Mouse (Mus musculus) c-Kit-positive CD71-positive TER-119-negative erythroid progenitor cells, embryonic 14.5 days (primary cell): ENCODE measurements around the gene Gm44502.

Experiments used
- DNase-seq: peaks from one replicate; pipeline ENCODE4 v3.0.0-alpha.2; 2013; ENCODE audit warnings: low read depth

The Gm44502 gene

DNA sequence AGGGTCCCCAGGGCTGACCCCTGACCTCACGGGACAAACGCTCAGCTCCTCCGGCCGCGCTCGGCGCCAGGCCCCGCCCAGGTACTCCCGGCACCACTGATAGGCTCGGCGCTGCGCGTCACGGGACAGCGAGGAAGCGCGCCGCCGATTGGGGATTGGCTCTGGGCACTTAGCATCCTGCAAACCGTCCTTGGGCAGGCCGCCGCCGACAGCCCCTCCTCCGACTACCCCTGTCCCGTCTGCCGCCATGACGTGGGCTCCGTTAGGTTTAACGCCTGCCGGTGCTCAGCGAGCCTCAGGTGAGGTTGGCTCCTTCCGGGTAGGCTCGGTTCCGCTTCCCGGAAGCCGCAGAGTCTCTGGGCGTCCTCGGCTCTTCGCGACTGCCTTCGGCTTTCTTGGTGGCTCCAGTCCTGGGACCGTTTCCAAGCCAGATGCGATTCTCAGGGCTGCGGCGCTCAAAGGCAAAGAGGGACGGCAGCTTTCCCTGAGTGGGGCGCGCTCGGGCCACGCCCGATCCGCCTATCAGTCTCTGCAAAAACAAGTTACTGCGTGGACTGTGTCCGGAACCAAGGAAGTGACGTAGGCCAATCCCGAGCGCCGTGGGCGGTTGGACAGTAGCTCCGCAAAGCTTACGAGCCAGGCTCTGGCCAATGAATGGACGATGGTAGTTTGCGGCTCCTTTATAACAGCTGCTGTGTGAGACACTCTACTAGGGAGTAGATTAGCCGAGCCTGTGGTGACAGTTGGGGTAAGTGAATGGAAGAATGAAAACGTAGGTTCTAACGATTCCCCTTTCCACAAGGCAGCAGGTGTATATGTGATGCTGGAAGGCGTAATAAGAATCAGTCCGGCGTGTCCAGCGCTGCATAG, at the start of gene Gm44502, which contains the start of the genes C730034F03Rik and Chkb:
Gm44502 (minus strand) TSS at position 345 of the 870 bp plus-strand sequence.
C730034F03Rik (plus strand) TSS at position 238 of the 870 bp plus-strand sequence.
Chkb (minus strand) TSS at position 557 of the 870 bp plus-strand sequence.
- DNase-seq, result peak; percentile 87

DNA sequence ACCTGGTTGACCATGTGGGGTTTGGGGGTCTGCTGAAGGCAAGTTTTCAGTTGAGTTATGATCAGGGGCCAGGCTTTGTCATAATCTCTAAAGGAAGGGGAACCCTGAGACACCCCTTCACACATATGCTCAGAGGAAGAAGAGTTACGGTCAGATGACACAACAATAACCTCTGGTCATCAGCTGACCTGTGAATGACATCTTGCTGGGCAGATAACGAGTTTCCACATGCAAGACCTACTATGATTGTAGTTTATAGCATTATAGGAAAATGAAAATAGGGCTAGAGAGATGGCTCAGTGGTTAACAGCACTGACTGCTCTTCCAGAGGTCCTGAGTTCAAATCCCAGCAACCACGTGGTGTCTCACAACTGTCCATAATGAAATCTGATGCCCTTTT, 49.1 kb upstream of the Gm44502 start:
- DNase-seq, result no peak

DNA sequence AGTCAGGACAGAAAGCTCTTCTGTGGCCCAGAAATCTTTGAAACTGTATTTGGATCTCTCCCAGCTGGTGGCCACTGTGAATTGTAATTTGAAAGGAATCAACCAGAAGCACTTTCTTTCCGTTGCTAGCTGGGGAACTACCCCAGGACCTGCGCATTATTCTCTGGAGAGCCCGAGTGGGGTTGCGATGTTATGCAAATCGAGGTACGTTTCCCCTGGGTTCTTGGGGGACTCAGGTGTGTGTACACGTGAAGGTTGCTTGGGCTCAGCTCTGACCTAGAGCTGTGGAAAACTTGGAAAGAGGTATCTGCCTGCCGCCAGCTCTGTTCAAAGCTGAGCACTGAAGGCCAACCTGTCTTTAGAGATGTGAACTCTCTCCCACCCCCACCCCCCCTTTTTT, 48.3 kb upstream of the Gm44502 start:
- DNase-seq, result no peak

DNA sequence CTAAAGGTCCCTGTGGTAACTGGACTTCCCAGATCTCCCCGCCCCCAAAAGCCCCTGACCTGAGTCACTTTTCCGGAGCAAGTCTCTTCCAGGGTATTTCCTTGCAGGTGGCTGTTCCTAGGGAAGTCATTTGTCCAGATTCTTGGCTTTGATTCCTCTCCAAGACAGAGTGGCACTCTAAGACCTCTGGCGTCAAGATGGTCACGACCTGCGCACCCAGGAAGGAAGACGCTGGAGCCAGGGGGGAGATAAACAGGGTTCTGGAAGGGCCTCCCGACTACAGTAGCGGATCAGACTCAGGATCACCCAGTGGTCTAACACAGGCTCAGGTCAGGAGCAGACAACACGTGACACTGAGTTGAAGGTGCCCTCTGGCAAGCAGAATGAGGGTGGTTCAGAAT, 47.6 kb upstream of the Gm44502 start, which contains the start of gene Arsa:
Arsa (minus strand) TSS at position 335 of the 401 bp plus-strand sequence.
- no peak for DNase-seq

DNA sequence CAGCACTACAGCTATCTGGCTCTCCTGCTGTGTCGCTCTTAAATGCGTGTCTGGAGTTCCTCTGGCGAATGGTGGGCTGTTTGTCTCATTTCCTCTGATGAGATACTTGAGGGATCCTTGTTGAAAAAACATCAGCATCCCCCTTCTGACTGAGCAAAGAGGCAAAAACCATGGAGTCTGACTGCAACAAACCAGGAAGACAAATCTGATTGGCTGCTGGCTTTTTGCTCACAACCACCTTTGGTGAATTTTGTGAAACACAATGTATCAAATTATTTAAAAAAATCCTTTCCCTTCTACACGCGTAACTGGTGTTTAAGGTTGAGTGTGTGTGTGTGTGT, 46.9 kb upstream of the Gm44502 start:
- no peak for DNase-seq

DNA sequence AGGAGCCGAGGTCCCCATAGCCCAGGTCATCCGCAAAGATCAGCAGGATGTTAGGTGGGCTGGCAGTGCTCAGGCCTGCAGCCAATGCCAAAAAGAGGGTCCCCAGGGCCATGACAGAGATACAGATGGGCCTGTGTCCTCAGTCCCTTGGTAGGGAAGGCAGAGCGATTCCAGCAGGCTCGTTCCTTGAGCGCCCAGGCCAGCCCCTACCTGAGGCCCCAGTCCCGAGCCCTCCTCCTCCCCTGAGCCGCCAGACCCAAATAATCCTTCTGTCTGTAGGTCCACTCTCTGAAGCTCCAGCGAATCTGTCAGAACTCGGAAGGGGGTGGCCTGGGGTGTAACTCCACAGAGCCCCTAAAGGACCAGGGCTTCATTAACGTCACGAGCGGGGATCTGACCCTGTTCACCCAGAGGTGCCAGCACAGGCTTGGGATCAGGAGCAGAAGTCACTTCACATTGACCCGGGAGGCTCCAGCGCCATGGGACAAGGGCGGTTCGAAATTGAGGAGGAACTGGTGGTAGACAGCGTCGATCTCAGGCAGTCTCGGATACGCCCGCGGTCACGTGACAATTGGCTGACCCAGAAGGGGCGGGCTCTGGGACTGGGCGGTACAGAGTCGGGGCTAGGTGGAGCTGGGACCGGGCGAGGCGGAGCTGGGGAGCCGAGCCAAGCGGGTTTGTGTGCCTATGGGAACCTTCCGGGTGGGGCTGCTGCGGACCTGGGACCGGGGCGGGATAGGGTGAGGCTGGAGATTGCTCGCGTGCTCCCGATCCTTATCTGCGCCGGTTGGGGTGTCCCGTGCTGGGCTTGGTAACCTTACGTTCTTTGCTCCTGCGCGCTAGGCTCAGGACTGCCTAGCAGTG, 46.3 kb upstream of the Gm44502 start:
- DNase-seq, result peak; percentile 91

DNA sequence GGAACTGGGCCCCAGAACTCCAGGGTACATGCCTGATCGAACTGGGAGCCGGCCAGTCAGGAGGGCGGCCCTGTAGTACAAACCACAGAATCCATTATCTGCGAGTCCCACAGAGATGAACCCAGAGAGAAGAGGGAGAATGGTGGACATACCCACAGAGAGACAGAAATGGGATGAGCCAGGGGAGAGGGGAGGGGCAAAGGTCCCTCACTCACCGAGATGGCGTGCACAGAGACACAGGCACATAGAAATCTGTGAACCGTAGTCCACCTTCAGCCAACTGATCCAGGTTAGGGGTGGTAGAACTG, 45.8 kb upstream of the Gm44502 start:
- no peak for DNase-seq

DNA sequence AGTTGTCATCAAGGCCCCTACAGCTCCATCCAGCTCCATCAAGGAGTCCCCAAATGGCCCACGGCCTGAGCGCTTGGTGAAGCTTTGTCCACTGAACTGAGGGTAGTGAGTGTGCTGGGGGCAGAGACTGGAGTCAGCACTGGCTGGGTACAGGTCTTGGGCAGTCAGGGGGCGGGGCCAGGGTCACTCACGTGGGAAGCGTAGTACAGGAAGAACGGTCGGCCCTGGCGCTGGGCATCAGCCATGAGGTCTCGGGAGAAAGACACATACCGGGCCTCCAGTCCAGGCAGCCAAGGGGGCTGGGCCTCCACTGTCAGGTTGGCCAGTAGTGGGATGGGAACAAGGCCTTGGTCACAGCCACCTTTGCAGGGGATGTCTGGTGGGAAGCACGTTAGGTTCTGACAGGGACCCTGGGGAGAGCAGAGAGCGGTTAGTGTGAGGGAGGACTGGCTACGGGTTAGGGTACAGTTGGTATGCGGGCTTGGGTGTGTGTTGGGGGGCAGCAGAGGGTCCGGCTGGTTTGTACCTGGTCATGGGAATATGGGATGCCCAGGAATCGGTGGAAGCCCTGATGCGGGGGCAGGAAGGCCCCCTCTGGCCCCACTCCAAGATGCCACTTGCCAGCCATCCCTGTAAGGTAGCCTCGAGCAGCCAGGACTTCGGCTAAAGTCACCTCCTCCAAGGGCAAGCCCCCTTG, 45.2 kb upstream of the Gm44502 start:
- DNase-seq, result no peak

DNA sequence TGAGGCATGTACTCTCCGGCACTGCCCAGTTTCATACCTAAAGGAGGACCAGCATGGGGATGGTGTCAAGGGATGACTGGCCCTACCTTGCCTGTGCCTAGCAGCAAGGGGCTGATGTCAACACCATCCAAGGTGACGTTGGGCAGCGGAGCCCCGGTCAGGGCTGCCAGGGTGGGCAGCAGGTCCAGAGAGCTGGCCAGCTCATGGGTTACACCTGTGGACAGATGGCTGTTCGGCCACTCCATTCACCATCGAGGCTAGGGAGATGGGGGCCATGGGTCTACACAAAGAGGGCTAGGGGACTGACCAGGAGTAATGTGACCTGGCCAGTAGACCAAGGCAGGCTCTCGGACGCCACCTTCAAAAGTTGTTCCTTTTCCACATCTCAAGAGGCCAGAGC, 44.4 kb upstream of the Gm44502 start:
- DNase-seq, result no peak

DNA sequence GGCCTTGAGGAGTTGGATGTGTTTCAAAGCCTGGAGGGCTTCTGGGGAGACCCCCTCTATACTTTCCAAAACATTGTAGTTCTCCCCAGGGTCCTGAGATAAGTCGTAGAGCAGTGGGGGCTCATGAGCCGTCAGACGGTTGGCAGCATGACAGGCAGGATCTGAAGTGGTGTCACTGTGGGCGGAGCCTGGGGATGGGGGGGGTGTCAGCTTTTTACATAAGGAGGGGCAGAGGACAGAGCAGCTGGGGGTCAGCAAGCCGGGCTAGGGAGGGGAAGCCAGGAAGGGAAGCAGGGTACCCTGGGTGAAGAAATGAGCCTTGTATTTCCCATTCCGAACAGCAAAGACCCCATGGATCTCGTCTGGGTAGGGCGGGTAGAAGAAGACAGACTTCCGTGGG, 43.9 kb upstream of the Gm44502 start:
- no peak for DNase-seq

DNA sequence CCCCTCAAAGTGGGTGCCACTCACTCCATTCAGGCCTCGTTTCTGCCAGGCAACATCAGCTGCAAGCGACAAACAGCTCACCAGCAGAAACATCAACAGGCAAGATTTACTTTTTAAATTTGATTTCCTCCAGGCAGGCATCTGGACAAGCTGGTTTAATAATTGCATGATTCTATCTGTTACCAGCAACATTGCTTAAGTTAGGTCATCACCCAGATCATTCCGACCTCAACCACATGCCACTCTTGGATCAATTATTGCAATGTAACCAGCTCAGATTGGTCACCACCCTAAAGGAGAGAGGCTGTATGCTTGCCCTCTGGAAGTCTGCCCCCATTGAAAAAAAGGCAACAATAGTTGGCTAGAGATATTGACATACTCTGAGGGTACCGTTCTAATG, 42.0 kb upstream of the Gm44502 start:
- DNase-seq, result no peak

DNA sequence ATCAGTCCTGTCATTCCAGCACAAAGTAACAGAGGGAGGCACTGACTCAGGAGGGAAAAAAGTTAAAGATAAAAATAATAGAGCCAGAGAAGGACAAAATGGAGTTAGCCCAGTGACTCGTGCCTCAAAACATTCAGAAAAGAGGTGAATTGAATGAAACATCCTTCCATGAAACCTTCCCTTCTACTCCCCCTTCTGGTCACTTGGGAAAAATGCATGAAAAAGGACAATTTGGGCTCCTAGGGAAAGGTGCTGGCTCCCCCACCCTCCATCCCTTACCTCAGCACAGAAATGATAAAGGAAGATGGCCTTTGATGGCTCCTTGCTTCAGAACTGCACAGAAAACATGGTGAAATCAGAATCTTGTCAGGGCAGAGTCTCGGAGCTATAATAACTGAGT, 39.1 kb upstream of the Gm44502 start:
- DNase-seq, result no peak

DNA sequence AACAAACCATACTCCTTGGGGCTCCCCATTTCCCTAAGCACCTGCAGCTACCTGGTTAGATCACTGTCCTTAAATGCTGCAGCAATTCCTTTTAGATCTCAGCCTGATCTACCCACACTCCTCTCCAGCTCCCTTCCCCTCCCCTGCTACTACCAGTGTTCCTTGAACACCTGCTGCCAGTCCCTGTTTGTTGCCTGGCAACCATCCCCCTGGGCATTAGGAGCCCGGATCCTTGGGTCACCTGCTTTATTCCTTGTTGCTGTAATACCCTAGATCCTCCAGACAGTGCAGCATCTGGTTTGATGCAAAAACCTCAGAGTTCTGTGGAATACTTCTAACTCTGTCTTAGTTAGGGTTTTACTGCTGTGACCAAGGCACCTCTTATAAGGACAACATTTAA, 35.6 kb upstream of the Gm44502 start:
- DNase-seq, result no peak

DNA sequence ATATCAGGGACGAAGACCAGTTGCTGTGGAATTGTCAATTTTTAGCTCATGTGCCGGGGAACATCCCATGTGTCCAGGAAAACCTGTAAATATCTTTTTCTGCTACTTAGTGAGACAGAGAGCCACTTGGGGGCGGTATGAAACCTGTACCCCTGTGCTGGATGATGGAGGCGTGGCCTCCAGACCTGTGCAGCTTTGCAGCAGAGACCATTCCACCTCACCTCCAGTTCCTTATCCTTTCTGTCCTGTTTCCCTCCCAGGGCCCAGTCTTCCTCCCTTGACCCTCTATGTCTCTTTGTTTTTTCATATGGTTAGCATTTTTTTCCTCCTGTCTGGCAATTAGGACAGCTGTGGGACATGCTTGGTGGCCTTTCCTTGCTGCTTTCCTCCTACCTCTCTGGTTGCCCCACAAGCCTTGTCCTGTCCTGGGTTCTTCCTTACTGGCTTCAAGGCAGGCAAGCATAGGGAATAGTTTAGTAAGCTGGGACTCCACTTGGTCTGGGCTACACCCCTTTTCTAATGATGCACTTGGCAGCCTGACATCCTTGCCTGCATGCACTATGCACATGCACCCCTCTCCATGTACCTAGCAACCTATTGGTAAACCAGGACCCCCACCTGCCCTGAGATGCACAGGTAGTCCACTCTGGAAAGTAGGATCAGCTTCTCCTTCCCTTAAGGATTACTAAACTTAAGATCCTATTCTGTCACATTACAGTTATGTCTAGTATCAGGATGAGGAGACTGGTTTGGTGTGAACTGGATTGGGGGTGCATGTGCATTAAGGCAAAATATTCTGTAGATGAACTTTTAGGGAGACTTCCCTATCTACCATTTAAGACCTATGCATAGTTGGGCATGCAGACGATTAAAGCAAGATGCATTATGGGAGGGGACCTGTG, 34.1 kb upstream of the Gm44502 start:
- DNase-seq, result no peak

DNA sequence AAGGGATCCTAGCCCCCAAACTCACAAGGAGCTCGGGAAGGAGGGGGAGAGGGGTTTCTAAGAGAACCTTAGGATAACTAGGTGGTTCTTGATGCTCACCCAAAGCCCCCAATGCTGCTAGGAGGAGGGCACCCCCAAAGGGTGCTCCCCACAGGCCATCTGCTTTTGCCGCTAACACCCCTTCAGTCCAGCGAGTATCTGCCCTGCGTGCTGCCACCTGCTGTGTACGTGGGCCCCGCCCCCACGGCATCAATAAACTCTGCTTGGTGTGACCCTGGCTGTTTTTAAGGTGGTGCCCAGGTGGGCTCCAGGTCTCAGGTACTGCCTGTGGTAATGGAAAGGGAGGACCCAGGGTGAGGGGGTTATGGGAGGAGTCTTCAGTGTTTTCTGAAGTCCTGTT, 32.7 kb upstream of the Gm44502 start:
- DNase-seq, result no peak

DNA sequence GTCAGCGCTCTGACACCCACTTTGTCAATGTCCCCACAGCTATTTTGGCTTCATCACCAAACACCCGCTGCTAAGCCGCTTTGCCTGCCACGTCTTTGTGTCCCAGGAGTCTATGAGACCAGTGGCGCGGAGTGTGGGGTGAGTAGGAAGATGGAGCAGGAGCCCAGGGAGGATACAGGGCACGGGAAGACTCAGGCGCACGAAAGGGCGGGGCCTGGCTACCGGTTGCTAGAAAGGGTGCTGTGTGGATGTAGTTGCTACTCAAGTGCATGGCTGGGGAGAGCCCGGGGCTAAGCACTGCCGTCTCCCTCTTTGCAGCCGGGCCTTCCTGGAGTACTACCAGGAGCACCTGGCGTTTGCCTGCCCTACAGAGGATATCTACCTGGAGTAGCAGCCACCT, 31.8 kb upstream of the Gm44502 start:
- DNase-seq, result no peak

DNA sequence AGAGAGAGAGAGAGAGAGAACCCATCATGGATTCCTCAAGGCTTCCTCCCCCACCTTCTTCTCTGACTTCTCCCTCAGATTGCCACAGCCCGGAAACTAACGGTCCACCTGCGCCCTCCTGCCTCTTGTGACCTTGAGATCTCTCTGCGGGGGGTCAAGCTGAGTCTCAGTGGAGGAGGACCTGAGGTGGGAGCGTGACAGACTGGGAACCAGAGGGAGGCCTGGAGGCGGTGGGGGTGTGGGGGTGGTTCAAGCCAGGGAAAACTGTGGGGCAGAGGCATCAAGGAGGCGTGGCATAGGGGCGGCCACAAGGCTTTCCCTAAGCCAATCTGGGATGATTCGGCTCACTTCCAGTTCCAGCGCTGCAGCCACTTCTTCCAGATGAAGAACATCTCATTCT, 30.8 kb upstream of the Gm44502 start:
- DNase-seq, result no peak

DNA sequence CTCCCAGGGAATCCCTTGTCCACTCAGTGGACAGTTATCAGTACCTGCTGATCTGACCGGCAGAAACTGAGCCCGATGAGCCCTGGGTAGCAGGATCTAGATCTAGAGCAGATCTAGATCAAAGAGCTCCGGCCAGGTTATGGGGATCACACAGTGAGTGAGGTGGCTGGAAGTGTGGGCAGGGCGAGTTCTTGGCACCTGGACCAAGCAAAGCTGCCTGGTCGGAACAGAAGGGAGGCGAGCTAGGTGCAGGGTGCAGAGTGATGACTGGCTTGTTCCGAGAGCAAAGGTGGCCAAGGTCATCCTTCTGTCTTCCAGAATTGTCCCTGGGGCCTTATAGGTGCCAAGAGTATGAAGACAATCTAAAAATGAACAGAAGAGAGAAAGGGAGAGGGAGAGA, 30.3 kb upstream of the Gm44502 start:
- no peak for DNase-seq

DNA sequence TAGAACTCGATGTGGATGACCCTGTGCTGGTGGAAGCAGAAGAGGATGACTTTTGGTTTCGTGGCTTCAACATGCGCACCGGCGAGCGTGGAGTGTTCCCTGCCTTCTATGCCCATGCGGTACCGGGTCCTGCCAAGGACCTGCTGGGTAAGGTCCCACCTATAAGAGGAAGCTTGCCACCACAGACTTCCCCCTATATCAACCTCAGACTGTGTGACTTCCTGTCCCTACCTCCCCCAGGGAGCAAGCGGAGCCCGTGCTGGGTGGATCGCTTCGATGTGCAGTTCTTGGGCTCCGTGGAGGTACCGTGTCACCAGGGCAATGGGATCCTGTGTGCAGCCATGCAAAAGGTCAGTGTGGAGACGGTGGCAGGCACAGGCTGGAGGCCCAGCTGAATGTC, 29.4 kb upstream of the Gm44502 start:
- no peak for DNase-seq

DNA sequence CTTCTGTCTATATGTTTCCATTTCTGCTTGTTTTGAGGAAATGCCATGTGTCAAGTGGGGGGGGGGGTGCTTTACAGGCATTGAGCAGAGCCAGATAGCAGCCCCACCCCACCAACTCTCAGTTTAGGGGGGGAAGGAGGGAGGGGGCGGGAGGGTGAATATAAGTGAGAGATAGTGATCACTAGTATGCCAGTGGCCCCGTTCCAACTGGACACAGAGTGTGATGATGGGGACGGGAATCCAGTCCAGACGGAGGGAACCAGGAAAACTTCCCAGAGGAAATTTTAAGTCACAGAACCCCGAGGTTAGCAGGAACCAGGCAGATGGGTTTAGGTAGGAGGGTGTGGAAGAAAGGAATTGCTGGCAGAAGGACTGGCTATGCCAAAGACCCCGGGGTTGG, 26.1 kb upstream of the Gm44502 start:
- DNase-seq, result no peak

DNA sequence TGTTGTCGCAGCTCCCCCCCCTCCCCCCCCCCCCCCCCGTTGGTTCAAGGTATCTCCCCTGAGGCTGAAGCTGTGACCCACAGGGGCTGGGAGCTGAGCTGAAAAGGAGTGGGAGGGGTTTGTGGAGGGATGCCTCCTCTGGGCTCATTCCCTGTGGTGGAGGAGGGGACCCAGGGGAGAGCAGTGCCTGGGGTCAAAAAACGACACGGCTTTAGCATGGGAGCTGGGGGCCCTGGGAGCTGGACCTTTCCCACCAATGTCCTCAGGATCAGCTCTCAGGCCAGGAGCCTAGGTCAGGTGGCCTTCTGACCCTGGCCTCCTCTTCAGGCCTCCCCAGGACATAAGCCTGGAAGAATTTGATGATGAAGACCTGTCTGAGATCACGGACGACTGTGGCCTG, 25.4 kb upstream of the Gm44502 start:
- DNase-seq, result no peak
